Mouse (Mus musculus) inflammation-experienced regulatory T-cells, adult 6 months (primary cell): ENCODE measurements around the gene Abcd1. TPM values are rescaled to one million over a fixed set of nuclear protein-coding genes. Genes with fewer than 3 reads are reported as not detected.

ENCODE experiments used
- ATAC-seq: one replicate; pipeline ENCODE4 v1.8.0; 2017
- polyA plus RNA-seq, 3 experiments: library from polyadenylated mRNA; unstranded; fragments of 100-300 nt; shearing (Covaris generic); gene quantifications; one replicate each; pipeline ENCODE4 v1.2.1; 2017

Gene Abcd1
- polyA plus RNA-seq, 3 experiments from 2014 or later, result 22.9 to 35.1 (median 34.0) TPM

GRCm38 (mm10) chrX:73744774-73745481 is 28.5 kb downstream of the Abcd1 start:
- no peak for ATAC-seq

GRCm38 (mm10) chrX:73748977-73749376 is 32.6 kb downstream of the Abcd1 start:
- no peak for ATAC-seq

GRCm38 (mm10) chrX:73756334-73757140 is 40.1 kb downstream of the Abcd1 start, which contains the start of gene Plxnb3:
Plxnb3 (plus strand) TSS chrX:73757090.
- ATAC-seq, result no peak

- ATAC-seq, result no peak
Observed at GRCm38 (mm10) chrX:73758611-73759290, 42.4 kb downstream of the Abcd1 start.

- ATAC-seq, result no peak
Observed at GRCm38 (mm10) chrX:73765311-73765710, 48.9 kb downstream of the Abcd1 start.

- ATAC-seq, result no peak
Observed at GRCm38 (mm10) chrX:73767267-73767666, 50.9 kb downstream of the Abcd1 start.

GRCm38 (mm10) chrX:73774168-73774760 is 57.9 kb downstream of the Abcd1 start, which contains the start of gene Srpk3:
Srpk3 (plus strand) TSS chrX:73774405.
- ATAC-seq, result no peak

- no peak for ATAC-seq
Observed at GRCm38 (mm10) chrX:73774802-73775483, 58.5 kb downstream of the Abcd1 start.

GRCm38 (mm10) chrX:73782227-73782626 is 65.8 kb downstream of the Abcd1 start:
- ATAC-seq, result no peak

- no peak for ATAC-seq
Observed at GRCm38 (mm10) chrX:73785666-73786065, 69.3 kb downstream of the Abcd1 start.

- peak; percentile 89 for ATAC-seq
Observed at GRCm38 (mm10) chrX:73786364-73787224, 70.2 kb downstream of the Abcd1 start, which contains the start of the genes Idh3g and Ssr4. Idh3g (minus strand) TSS chrX:73786897. Ssr4 (plus strand) TSS chrX:73787028.

GRCm38 (mm10) chrX:73787225-73787558 is 70.8 kb downstream of the Abcd1 start:
- ATAC-seq, result peak; percentile 34

Other genes with a start within 250 kb of the Abcd1 start
- gene Bgn, start 233.0 kb upstream of the Abcd1 start, polyA plus RNA-seq, result 1 to 10 TPM in 1 of 3 experiments, not detected in 2; 1.1 TPM
- gene Atp2b3, start 213.5 kb upstream of the Abcd1 start, polyA plus RNA-seq, result not detected
- gene Dusp9, start 77.2 kb upstream of the Abcd1 start, polyA plus RNA-seq, result under 1 TPM in 1 of 3 experiments, not detected in 2; 0.34 TPM
- 1 to 10 TPM in 2 of 3 experiments, under 1 TPM in 1; 0.48 to 4.1 (median 2.3) TPM for gene Pnck, start 56.5 kb upstream of the Abcd1 start, polyA plus RNA-seq
- gene Slc6a8, start 43.4 kb upstream of the Abcd1 start, polyA plus RNA-seq, result 1 to 10 TPM in 1 of 3 experiments, under 1 TPM in 2; 0.82 to 1.2 (median 0.86) TPM
- gene Bcap31, start 422 bp upstream of the Abcd1 start, polyA plus RNA-seq, result 100 to 1,000 TPM; 275 to 325 (median 313) TPM
- not detected for gene Plxnb3, start 40.5 kb downstream of the Abcd1 start, polyA plus RNA-seq
- 1 to 10 TPM in 1 of 3 experiments, under 1 TPM in 2; 0.35 to 1.1 (median 0.59) TPM for gene Srpk3, start 57.8 kb downstream of the Abcd1 start, polyA plus RNA-seq
- 100 to 1,000 TPM; 135 to 184 (median 143) TPM for gene Idh3g, start 70.3 kb downstream of the Abcd1 start, polyA plus RNA-seq
- gene Ssr4, start 70.4 kb downstream of the Abcd1 start, polyA plus RNA-seq, result 100 to 1,000 TPM; 206 to 265 (median 243) TPM
- under 1 TPM; 0.15 to 0.24 (median 0.15) TPM for gene Pdzd4, start 108.4 kb downstream of the Abcd1 start, polyA plus RNA-seq
- 1 to 10 TPM; 1.5 to 3.2 (median 2.7) TPM for gene Avpr2, start 175.5 kb downstream of the Abcd1 start, polyA plus RNA-seq
- gene L1cam, start 179.5 kb downstream of the Abcd1 start, polyA plus RNA-seq, result 10 to 100 TPM in 1 of 3 experiments, 1 to 10 TPM in 2; 5.6 to 21.3 (median 9.7) TPM
- 100 to 1,000 TPM; 114 to 148 (median 147) TPM for gene Arhgap4, start 205.3 kb downstream of the Abcd1 start, polyA plus RNA-seq
- gene Naa10, start 205.3 kb downstream of the Abcd1 start, polyA plus RNA-seq, result 100 to 1,000 TPM; 173 to 214 (median 188) TPM
- gene Renbp, start 214.3 kb downstream of the Abcd1 start, polyA plus RNA-seq, result 10 to 100 TPM in 1 of 3 experiments, 1 to 10 TPM in 2; 4.2 to 10.0 (median 6.5) TPM
- gene Hcfc1, start 249.8 kb downstream of the Abcd1 start, polyA plus RNA-seq, result 10 to 100 TPM; 35.4 to 39.1 (median 37.1) TPM